In genomic region chr2:38511487-38512307, GRCm38 (mm10) we compare ENCODE assay signal across 8 mouse cellular contexts. TPM values are rescaled to one million over a fixed set of nuclear protein-coding genes. Genes with fewer than 3 reads are reported as not detected.
A peak's percentile ranks its signal among the peaks of the same experiment; 100 is the strongest.
DNase-seq lines count a peak whose midpoint lies in the region; ATAC-seq and TF ChIP-seq lines count a peak whose summit lies in the region.

Gene Nek6 (plus strand): TSS chr2:38511643.

- no peaks in the 10 kb centered on the region for H3K9me3 ChIP-seq in midbrain, postnatal 0 days (ENCODE audit: low read length)
- no peaks in the 10 kb centered on the region for H3K9me3 ChIP-seq in stomach, embryonic 16.5 days (replicated peaks; ENCODE audit: control insufficient read depth, low read length)

- peak within 1 kb of the TSS; percentile 85 for H3K4me2 ChIP-seq in midbrain, postnatal 0 days (ENCODE audit: low read depth, low read length, poor library complexity, severe bottlenecking)
- peak within 1 kb of the TSS; percentile 73 for H3K4me2 ChIP-seq in stomach, embryonic 16.5 days (ENCODE audit: low read depth, low read length)

- H3K4me3 ChIP-seq in midbrain, postnatal 0 days (ENCODE audit: low read depth, low read length) = peak within 1 kb of the TSS; percentile 80
- H3K4me3 ChIP-seq in stomach, embryonic 16.5 days (replicated peaks; ENCODE audit: low read length) = peak within 1 kb of the TSS; percentile 77

- no peaks in the 10 kb centered on the region for H3K27me3 ChIP-seq in midbrain, postnatal 0 days (ENCODE audit: insufficient read depth, low read length)
- no peaks in the 10 kb centered on the region for H3K27me3 ChIP-seq in stomach, embryonic 16.5 days (ENCODE audit: control insufficient read depth, insufficient read depth, low read length)

- under 1% methylated on average over 68 of the region's 90 CpGs for WGBS in midbrain, postnatal 0 days
- WGBS in stomach, embryonic 16.5 days = under 1% methylated on average over 64 of the region's 90 CpGs

- H3K9ac ChIP-seq in midbrain, postnatal 0 days (replicated peaks; ENCODE audit: low read length, poor library complexity, severe bottlenecking) = peak within 1 kb of the TSS; percentile 87
- H3K9ac ChIP-seq in stomach, embryonic 16.5 days (ENCODE audit: low read length) = peak within 1 kb of the TSS; percentile 95

- H3K36me3 ChIP-seq in midbrain, postnatal 0 days (ENCODE audit: insufficient read depth, low read length) = no peaks in the 10 kb centered on the region
- no peaks in the 10 kb centered on the region for H3K36me3 ChIP-seq in stomach, embryonic 16.5 days (ENCODE audit: control insufficient read depth, insufficient read depth, low read length)

- peak; percentile 31 to 65 for DNase-seq in urinary bladder, adult 18-20 months (ENCODE audit: low spot score in 2 of 2)
- no peak for DNase-seq in urinary bladder, postnatal 10 days (ENCODE audit: low spot score)
- peak; percentile 54 for DNase-seq in embryo, embryonic 11.5 days (ENCODE audit: low read depth, low spot score)
- DNase-seq in kidney, adult 18-20 months = peak; percentile 70
- peak; percentile 59 for DNase-seq in liver
- peak; percentile 76 for DNase-seq in midbrain, postnatal 0 days (ENCODE audit: low spot score)

- 0 out of 2 replicates have a peak, but pooled peaks cover 3% of the 10 kb centered on the region for H3K4me1 ChIP-seq in midbrain, postnatal 0 days (ENCODE audit: insufficient read depth, low read length)
- H3K4me1 ChIP-seq in stomach, embryonic 16.5 days (ENCODE audit: control insufficient read depth, insufficient read depth, low read length) = peaks cover 29% of the 10 kb centered on the region

- H3K27ac ChIP-seq in midbrain, postnatal 0 days (ENCODE audit: low read depth, low read length) = peak within 1 kb of the TSS; percentile 75
- H3K27ac ChIP-seq in stomach, embryonic 16.5 days (ENCODE audit: low read length) = peak within 1 kb of the TSS; percentile 97

- peak; percentile 18 for ATAC-seq in granulocyte monocyte progenitor cell, adult 5-6 weeks (replicated peaks; ENCODE audit: poor library complexity, severe bottlenecking)
- ATAC-seq in midbrain, postnatal 0 days (ENCODE audit: low FRiP score) = peak; percentile 70
- peak; percentile 83 for ATAC-seq in stomach, embryonic 16.5 days (ENCODE audit: insufficient read depth, low FRiP score)

- no peak for TF ChIP-seq CTCF in midbrain, postnatal 0 days (IDR thresholded peaks at IDR 0.05)

RNA-seq across cellular contexts. Expression of gene Nek6, which starts in this region (rescaled TPM):
- 7.3 and 24.4 TPM in 2 replicates for total RNA-seq in granulocyte monocyte progenitor cell, adult 5-6 weeks (2014; fragmentation: Nextera tagmentation)
- total RNA-seq in granulocyte monocyte progenitor cell, adult 5-6 weeks (2017) = 7.5 TPM in 2 replicates
- total RNA-seq in midbrain, postnatal 0 days (2014; rRNA removed) = 21.8 and 22.8 TPM in 2 replicates
- 56.0 and 62.8 TPM in 2 replicates for polyA plus RNA-seq in midbrain, postnatal 0 days (2015; fragmentation: Nextera tagmentation; extraction: Ambion mirVana)
- polyA plus RNA-seq in stomach, embryonic 16.5 days (2015; fragmentation: Nextera tagmentation; extraction: Ambion mirVana) = 111 and 122 TPM in 2 replicates

Comparison
In these comparisons a context has a peak if more than half of its experiments do, and no peak if none do; other contexts are left out.
1. ATAC-seq: peak in every context shown above with its lines; median percentile 83 in stomach, embryonic 16.5 days; 70 in midbrain, postnatal 0 days; 18 in granulocyte monocyte progenitor cell, adult 5-6 weeks.